Mouse (Mus musculus) erythroblast, embryonic 14.5 days (primary cell): ENCODE results near the gene Gm20888. TPM values are rescaled to one million over a fixed set of nuclear protein-coding genes. Genes with fewer than 3 reads are reported as not detected.
"Not testable (repeated sequence)": the region's sequence is repeated elsewhere in the genome, so short reads cannot be mapped to it uniquely, and the experiment has no call there.

Experiments
- H3K27me3 ChIP-seq: 2 replicates; pipeline ENCODE4 v1.6.1; 2012; ENCODE audit warnings: inconsistent platforms; ENCODE audit not compliant: control insufficient read depth
- H3K36me3 ChIP-seq: 2 replicates; pipeline ENCODE4 v1.6.1; 2012; ENCODE audit warnings: mild to moderate bottlenecking, inconsistent platforms; ENCODE audit not compliant: control insufficient read depth
- H3K4me1 ChIP-seq: 2 replicates; pipeline ENCODE4 v1.6.1; 2012; ENCODE audit warnings: inconsistent platforms; ENCODE audit not compliant: control insufficient read depth
- H3K4me3 ChIP-seq: replicated peaks from 2 replicates; pipeline ENCODE3; 2012; ENCODE audit warnings: moderate library complexity, mild to moderate bottlenecking, inconsistent platforms
- H3K9me3 ChIP-seq: 2 replicates; pipeline ENCODE4 v1.6.1; 2012; ENCODE audit warnings: low read length, inconsistent platforms, mixed read lengths; ENCODE audit not compliant: control insufficient read depth
- polyA plus RNA-seq: library from polyadenylated mRNA; stranded (reverse); fragments of >175 nt; gene quantifications from 2 replicates; pipeline ENCODE4 v1.2.3, GENCODE M21; 2012

Gm20888 gene
- polyA plus RNA-seq: not detected in 2 replicates

DNA sequence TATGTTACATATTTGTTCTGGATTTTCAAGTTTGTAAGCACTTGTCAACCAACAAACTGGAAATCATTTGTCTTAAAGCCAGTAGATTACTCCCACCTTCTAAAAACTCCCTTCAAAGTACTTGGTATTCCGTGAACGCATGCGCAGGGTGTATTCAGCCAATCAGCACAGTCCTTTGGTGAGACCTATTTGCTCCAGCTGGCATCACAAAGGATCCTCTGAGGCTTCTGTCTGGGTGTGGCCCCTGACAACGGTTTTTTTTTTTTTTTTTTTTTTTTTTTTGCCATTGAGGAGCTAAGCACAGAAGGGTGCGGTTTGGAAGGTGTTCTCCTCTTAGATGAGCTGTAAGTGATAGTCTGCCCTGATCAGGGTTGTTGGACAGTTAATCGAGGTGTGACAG is at the start of gene Gm20888:
Gm20888 (plus strand) TSS at position 301 of the 400 bp plus-strand sequence.
- not testable (repeated sequence) for H3K27me3 ChIP-seq, H3K4me3 ChIP-seq, H3K36me3 ChIP-seq, H3K9me3 ChIP-seq, H3K4me1 ChIP-seq

Other genes starting within 250 kb of the Gm20888 start
- not detected in 2 replicates for gene Gm21118, start 168.2 kb upstream of the Gm20888 start, polyA plus RNA-seq
- gene Gm29423, start 138.6 kb upstream of the Gm20888 start, polyA plus RNA-seq: not detected in 2 replicates
- not detected in 2 replicates for gene Gm29644, start 138.5 kb upstream of the Gm20888 start, polyA plus RNA-seq